Comparison of ENCODE assay signal across 18 mouse cellular contexts in the genomic region with DNA sequence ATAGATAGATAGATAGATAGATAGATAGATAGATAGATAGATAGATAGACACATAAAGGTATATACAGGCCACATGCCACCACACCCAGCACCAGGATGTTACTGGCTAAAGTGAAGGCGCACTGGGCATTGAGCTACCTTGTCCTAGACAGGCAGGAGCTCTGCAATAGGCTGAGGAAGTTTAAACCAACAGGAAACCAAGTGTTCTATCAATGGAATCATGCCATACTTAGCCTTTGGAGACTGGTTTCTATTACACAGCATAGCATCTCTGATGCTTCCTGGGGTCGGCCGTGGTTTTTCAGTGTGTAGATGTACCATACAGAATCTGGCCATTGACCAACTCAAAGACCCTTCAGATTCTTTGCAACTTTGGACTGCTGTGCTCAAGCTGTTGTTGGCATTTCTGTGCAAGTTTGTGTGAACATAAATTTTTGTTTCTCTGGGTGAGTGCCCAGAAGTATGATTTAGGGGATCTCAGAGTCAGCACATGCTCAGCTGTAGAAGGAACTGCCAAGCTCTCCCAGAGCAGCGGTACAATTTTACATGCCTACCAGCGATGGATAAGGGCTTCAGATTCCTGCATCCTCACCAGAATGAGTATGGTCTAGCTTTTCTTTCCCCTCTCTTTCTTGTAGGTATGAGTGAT. TPM values are rescaled to one million over a fixed set of nuclear protein-coding genes. Genes with fewer than 3 reads are reported as not detected.
A peak's percentile ranks its signal among the peaks of the same experiment; 100 is the strongest.
DNase-seq lines count a peak whose midpoint lies in the region; ATAC-seq lines count a peak whose summit lies in the region.
"Had no signal": no experiment of that assay in that cellular context is flagged by ENCODE, and none has a peak within 500 bp of the region (broad histone marks: within the 10 kb centered on the region; RNA-seq: fewer than 3 reads in every experiment).

No protein-coding gene starts in this region.

- H3K36me3 ChIP-seq in embryonic facial prominence, embryonic 14.5 days (ENCODE audit: control insufficient read depth, insufficient read depth, low read length): no peaks in the 10 kb centered on the region
- no peaks in the 10 kb centered on the region for H3K36me3 ChIP-seq in embryonic facial prominence, embryonic 10.5 days (replicated peaks)
- no peaks in the 10 kb centered on the region for H3K36me3 ChIP-seq in midbrain, embryonic 11.5 days (ENCODE audit: control insufficient read depth, insufficient read depth, low read length)
- H3K36me3 ChIP-seq in midbrain, embryonic 16.5 days (ENCODE audit: control insufficient read depth, insufficient read depth, low read length): no peaks in the 10 kb centered on the region
- H3K36me3 ChIP-seq: forebrain, embryonic 12.5 days; heart, embryonic 12.5 days; hindbrain, embryonic 12.5 days had no signal

- no peak overlapping the region for H3K4me3 ChIP-seq in embryonic facial prominence, embryonic 14.5 days (ENCODE audit: low read depth, low read length)
- H3K4me3 ChIP-seq in embryonic facial prominence, embryonic 10.5 days: no peak overlapping the region
- H3K4me3 ChIP-seq in midbrain, embryonic 11.5 days (ENCODE audit: low read depth, low read length): no peak overlapping the region
- no peak overlapping the region for H3K4me3 ChIP-seq in midbrain, embryonic 16.5 days (ENCODE audit: low read depth, low read length)
- H3K4me3 ChIP-seq: forebrain, embryonic 12.5 days; heart, embryonic 12.5 days; hindbrain, embryonic 12.5 days had no signal

- no peak overlapping the region for H3K9ac ChIP-seq in embryonic facial prominence, embryonic 14.5 days (ENCODE audit: low read depth, low read length)
- H3K9ac ChIP-seq in midbrain, embryonic 11.5 days (ENCODE audit: low read length): no peak overlapping the region
- H3K9ac ChIP-seq in midbrain, embryonic 16.5 days (ENCODE audit: low read depth, low read length): no peak overlapping the region
- H3K9ac ChIP-seq: forebrain, embryonic 12.5 days; heart, embryonic 12.5 days; hindbrain, embryonic 12.5 days had no signal

- DNase-seq in embryonic facial prominence, embryonic 14.5 days (ENCODE audit: low spot score): peak; percentile 29
- no peak for DNase-seq in embryonic facial prominence, embryonic 10.5 days (ENCODE audit: low spot score)
- DNase-seq in midbrain, embryonic 11.5 days (ENCODE audit: low spot score, missing footprints): peak; percentile 10
- DNase-seq in brain, adult 2 months (ENCODE audit: low read depth, low spot score): peak; percentile 45
- no peak for DNase-seq in MN1 (ENCODE audit: low spot score)
- DNase-seq in thymus, postnatal 36 days: no peak
- DNase-seq: adrenal gland, postnatal 14 days; cerebellum, adult 9-11 months; cerebellum, postnatal 36 days; gastrocnemius, postnatal 10 days; kidney, adult 8-10 months had no signal

- peaks cover 4% of the 10 kb centered on the region; the same call in 1 of the 2 replicates for H3K27me3 ChIP-seq in embryonic facial prominence, embryonic 14.5 days (replicated peaks; ENCODE audit: control insufficient read depth, insufficient read depth, low read length)
- H3K27me3 ChIP-seq in embryonic facial prominence, embryonic 10.5 days (replicated peaks; ENCODE audit: low read depth, poor library complexity, severe bottlenecking): no peaks in the 10 kb centered on the region
- H3K27me3 ChIP-seq in midbrain, embryonic 11.5 days (ENCODE audit: control insufficient read depth, insufficient read depth, low read length): no peaks in the 10 kb centered on the region
- no peaks in the 10 kb centered on the region for H3K27me3 ChIP-seq in midbrain, embryonic 16.5 days (ENCODE audit: control insufficient read depth, insufficient read depth, low read depth, low read length)

- no peaks in the 10 kb centered on the region for H3K9me3 ChIP-seq in embryonic facial prominence, embryonic 14.5 days (ENCODE audit: control insufficient read depth, low read length)
- no peaks in the 10 kb centered on the region for H3K9me3 ChIP-seq in embryonic facial prominence, embryonic 10.5 days
- no peaks in the 10 kb centered on the region for H3K9me3 ChIP-seq in midbrain, embryonic 11.5 days (ENCODE audit: control insufficient read depth, low read length)
- H3K9me3 ChIP-seq in midbrain, embryonic 16.5 days (replicated peaks; ENCODE audit: control insufficient read depth, low read length, poor library complexity, severe bottlenecking): no peaks in the 10 kb centered on the region
- H3K9me3 ChIP-seq: forebrain, embryonic 12.5 days; heart, embryonic 12.5 days; hindbrain, embryonic 12.5 days had no signal

- no peak overlapping the region for H3K27ac ChIP-seq in embryonic facial prominence, embryonic 14.5 days (replicated peaks; ENCODE audit: low read depth, low read length)
- no peak overlapping the region for H3K27ac ChIP-seq in embryonic facial prominence, embryonic 10.5 days (replicated peaks)
- no peak overlapping the region for H3K27ac ChIP-seq in midbrain, embryonic 11.5 days (ENCODE audit: low read depth, low read length)
- no peak overlapping the region for H3K27ac ChIP-seq in midbrain, embryonic 16.5 days (ENCODE audit: low read length)
- H3K27ac ChIP-seq: forebrain, embryonic 12.5 days; hindbrain, embryonic 12.5 days had no signal

- ATAC-seq in embryonic facial prominence, embryonic 14.5 days (ENCODE audit: low read depth): no peak
- no peak for ATAC-seq in midbrain, embryonic 11.5 days (ENCODE audit: low FRiP score)
- ATAC-seq in midbrain, embryonic 16.5 days: no peak
- ATAC-seq: inflammation-experienced regulatory T-cells, adult 6 months; intestine, postnatal 0 days had no signal

- 81% methylated on average over 5 of the region's 5 CpGs for WGBS in embryonic facial prominence, embryonic 14.5 days
- 92% methylated on average over 5 of the region's 5 CpGs for WGBS in embryonic facial prominence, embryonic 10.5 days
- 96% methylated on average over 5 of the region's 5 CpGs for WGBS in midbrain, embryonic 11.5 days
- WGBS in midbrain, embryonic 16.5 days: 91% methylated on average over 5 of the region's 5 CpGs

- no peaks in the 10 kb centered on the region for H3K4me1 ChIP-seq in embryonic facial prominence, embryonic 14.5 days (ENCODE audit: control insufficient read depth, insufficient read depth, low read length)
- no peaks in the 10 kb centered on the region for H3K4me1 ChIP-seq in embryonic facial prominence, embryonic 10.5 days
- H3K4me1 ChIP-seq in midbrain, embryonic 11.5 days (ENCODE audit: control insufficient read depth, insufficient read depth, low read length): no peaks in the 10 kb centered on the region
- no peaks in the 10 kb centered on the region for H3K4me1 ChIP-seq in midbrain, embryonic 16.5 days (ENCODE audit: control insufficient read depth, insufficient read depth, low read length)
- H3K4me1 ChIP-seq: forebrain, embryonic 12.5 days; hindbrain, embryonic 12.5 days had no signal

- H3K4me2 ChIP-seq in embryonic facial prominence, embryonic 14.5 days (ENCODE audit: low read depth, low read length): no peak overlapping the region
- no peak overlapping the region for H3K4me2 ChIP-seq in midbrain, embryonic 11.5 days
- H3K4me2 ChIP-seq in midbrain, embryonic 16.5 days (ENCODE audit: low read length): no peak overlapping the region
- H3K4me2 ChIP-seq: forebrain, embryonic 12.5 days; heart, embryonic 12.5 days; hindbrain, embryonic 12.5 days had no signal

RNA-seq across cellular contexts. Expression of a gene that starts 17.0 kb away (rescaled TPM):
- 0.78 and 1.2 TPM in 2 replicates for polyA plus RNA-seq in embryonic facial prominence, embryonic 14.5 days (2014; fragmentation: Nextera tagmentation; extraction: Ambion mirVana)
- 0.23 and 0.24 TPM in 2 replicates for polyA plus RNA-seq in embryonic facial prominence, embryonic 10.5 days (2016; fragmentation: Nextera tagmentation; extraction: Ambion mirVana)
- 0.07 and 0.18 TPM in 2 replicates for polyA plus RNA-seq in midbrain, embryonic 11.5 days (2014; fragmentation: Nextera tagmentation; extraction: Ambion mirVana)
- 5.6 and 9.9 TPM in 2 replicates for polyA plus RNA-seq in midbrain, embryonic 16.5 days (2015; fragmentation: Nextera tagmentation; extraction: Ambion mirVana)
- polyA plus RNA-seq: embryonic facial prominence, embryonic 11.5 days; intestine, postnatal 0 days had no signal

Comparison
In these comparisons a context has a peak if more than half of its experiments do, and no peak if none do; other contexts are left out.
1. DNase-seq: peak in embryonic facial prominence, embryonic 14.5 days (single experiment), midbrain, embryonic 11.5 days (single experiment) and brain, adult 2 months (single experiment); none in embryonic facial prominence, embryonic 10.5 days (single experiment), MN1 (single experiment) and thymus, postnatal 36 days (0 of 2).